Mouse (Mus musculus) frontal cortex, adult 2 months (tissue): Measurements from ENCODE around the gene Slc22a8. TPM values are rescaled to one million over a fixed set of nuclear protein-coding genes. Genes with fewer than 3 reads are reported as not detected.

Source experiments
- polyA plus RNA-seq: library from polyadenylated mRNA; depleted of rRNA; stranded (reverse); fragments of >200 nt; gene quantifications from 2 replicates; pipeline ENCODE4 v1.2.3, GENCODE M21; 2012; rRNA removed

Gene Slc22a8
- polyA plus RNA-seq, 1 experiment: 33.8 TPM

Other genes with a start within 250 kb of the Slc22a8 start
- not detected in 2 replicates for gene Slc22a30, start 186.1 kb upstream of the Slc22a8 start, polyA plus RNA-seq
- 5.6 and 9.2 TPM in 2 replicates for gene Slc22a6, start 26.8 kb downstream of the Slc22a8 start, polyA plus RNA-seq
- 78.1 and 81.1 TPM in 2 replicates for gene Chrm1, start 72.5 kb downstream of the Slc22a8 start, polyA plus RNA-seq
- 183 and 188 TPM in 2 replicates for gene Slc3a2, start 132.1 kb downstream of the Slc22a8 start, polyA plus RNA-seq
- gene Wdr74, start 144.6 kb downstream of the Slc22a8 start, polyA plus RNA-seq: 48.9 and 49.2 TPM in 2 replicates
- 0.34 and 0.92 TPM in 2 replicates for gene 1700092M07Rik, start 149.5 kb downstream of the Slc22a8 start, polyA plus RNA-seq
- gene Stx5a, start 150.2 kb downstream of the Slc22a8 start, polyA plus RNA-seq: 111 and 130 TPM in 2 replicates
- gene Nxf1, start 165.8 kb downstream of the Slc22a8 start, polyA plus RNA-seq: 128 and 139 TPM in 2 replicates
- gene Tmem223, start 179.7 kb downstream of the Slc22a8 start, polyA plus RNA-seq: 124 and 140 TPM in 2 replicates
- 16.9 and 18.1 TPM in 2 replicates for gene Tmem179b, start 183.2 kb downstream of the Slc22a8 start, polyA plus RNA-seq
- gene Taf6l, start 195.2 kb downstream of the Slc22a8 start, polyA plus RNA-seq: 15.8 and 17.4 TPM in 2 replicates
- gene Polr2g, start 207.3 kb downstream of the Slc22a8 start, polyA plus RNA-seq: 159 and 171 TPM in 2 replicates
- 3.8 and 4.6 TPM in 2 replicates for gene Zbtb3, start 211.3 kb downstream of the Slc22a8 start, polyA plus RNA-seq
- 27.2 and 30.9 TPM in 2 replicates for gene Ttc9c, start 228.1 kb downstream of the Slc22a8 start, polyA plus RNA-seq
- gene Hnrnpul2, start 228.8 kb downstream of the Slc22a8 start, polyA plus RNA-seq: 92.6 and 96.8 TPM in 2 replicates
- not detected in 2 replicates for gene AC129217.1, start 238.5 kb downstream of the Slc22a8 start, polyA plus RNA-seq
- 122 and 130 TPM in 2 replicates for gene Bscl2, start 246.2 kb downstream of the Slc22a8 start, polyA plus RNA-seq
- 248 and 262 TPM in 2 replicates for gene Gng3, start 247.9 kb downstream of the Slc22a8 start, polyA plus RNA-seq